Mouse (Mus musculus) CH12.LX (cell line): Measurements from ENCODE around the gene Tsen34. TPM values are rescaled to one million over a fixed set of nuclear protein-coding genes. Genes with fewer than 3 reads are reported as not detected.

ENCODE experiments used
- DNase-seq: peaks from one replicate; pipeline ENCODE4 v3.0.0-alpha.2; 2013; ENCODE audit errors: extremely low read depth
- H3K27ac ChIP-seq: 2 replicates; pipeline ENCODE4 v1.5.1; 2012; ENCODE audit warnings: low read depth, mild to moderate bottlenecking, control low read depth, moderate library complexity; ENCODE audit not compliant: insufficient read depth
- H3K27me3 ChIP-seq: replicated peaks from 2 replicates; pipeline ENCODE3; 2012; ENCODE audit warnings: inconsistent platforms
- H3K36me3 ChIP-seq, 2 experiments: replicated peaks in 1 of 2; 2 replicates each; pipeline versions ENCODE3 to v1.6.1; 2012; ENCODE audit warnings: inconsistent platforms in 1 of 2, low read length in 1 of 2, mild to moderate bottlenecking in 1 of 2, mixed read lengths in 1 of 2, moderate library complexity in 1 of 2; ENCODE audit not compliant: control insufficient read depth in 1 of 2, insufficient read depth in 1 of 2
- H3K4me1 ChIP-seq, 2 experiments: 2 replicates each; pipeline ENCODE4 v1.6.1; 2012; ENCODE audit warnings: inconsistent platforms in 1 of 2, moderate library complexity in 1 of 2; ENCODE audit not compliant: insufficient read depth in 2 of 2, control insufficient read depth in 1 of 2
- H3K4me2 ChIP-seq: 2 replicates; pipeline ENCODE4 v1.6.1; 2012; ENCODE audit warnings: low read depth, mild to moderate bottlenecking, control low read depth; ENCODE audit not compliant: poor library complexity, insufficient read depth, severe bottlenecking
- H3K4me3 ChIP-seq, 3 experiments: fragments of 150-350 bp in 1 of 3; sonication (generic) in 1 of 3; replicated peaks in 1 of 3; 2 replicates each; pipeline versions ENCODE3 to v1.5.1; 2011 to 2012; ENCODE audit warnings: low read depth in 2 of 3, low read length in 2 of 3, mild to moderate bottlenecking in 2 of 3, moderate library complexity in 2 of 3, control low read depth in 1 of 3, improper control_type of control experiment in 1 of 3, inconsistent platforms in 1 of 3, mixed read lengths in 1 of 3; ENCODE audit not compliant: poor library complexity in 1 of 3
- H3K79me2 ChIP-seq: replicated peaks from 2 replicates; pipeline ENCODE4 v1.6.1; 2012; ENCODE audit warnings: mild to moderate bottlenecking, moderate library complexity; ENCODE audit not compliant: control insufficient read depth, poor library complexity, insufficient read depth, severe bottlenecking; ENCODE audit errors: extremely low read depth
- H3K9ac ChIP-seq: 2 replicates; pipeline ENCODE4 v1.6.1; 2012; ENCODE audit warnings: low read depth, mild to moderate bottlenecking, control low read depth, moderate library complexity; ENCODE audit not compliant: insufficient read depth
- H3K9me3 ChIP-seq: replicated peaks from 2 replicates; pipeline ENCODE3; 2012; ENCODE audit warnings: low read length, inconsistent platforms, mixed read lengths
- BHLHE40 ChIP-seq: IDR thresholded peaks from 2 replicates; pipeline ENCODE4 v1.6.1; 2011; ENCODE audit warnings: mild to moderate bottlenecking, low read depth, low read length, improper control_type of control experiment
- CHD1 ChIP-seq: IDR thresholded peaks from 2 replicates; pipeline ENCODE4 v1.6.1; 2012; ENCODE audit warnings: low read depth, low read length, improper control_type of control experiment, inconsistent platforms
- CHD2 ChIP-seq: IDR thresholded peaks from 2 replicates; pipeline ENCODE4 v1.6.1; 2011; ENCODE audit warnings: low read length, improper control_type of control experiment
- CTCF ChIP-seq, 2 experiments: IDR thresholded peaks in 1 of 2; conservative IDR thresholded peaks in 1 of 2; 2 replicates each; pipeline ENCODE4 v1.5.1; 2011 to 2012; ENCODE audit warnings: low read depth in 2 of 2, low read length in 2 of 2, improper control_type of control experiment in 1 of 2, inconsistent platforms in 1 of 2, mild to moderate bottlenecking in 1 of 2, moderate library complexity in 1 of 2
- E2F4 ChIP-seq: IDR thresholded peaks from 2 replicates; pipeline ENCODE4 v1.6.1; 2011; ENCODE audit warnings: low read depth, low read length, improper control_type of control experiment; ENCODE audit not compliant: insufficient replicate concordance
- ELF1 ChIP-seq: IDR thresholded peaks from 2 replicates; pipeline ENCODE4 v1.6.1; 2014; ENCODE audit warnings: low read depth, mild to moderate bottlenecking, inconsistent platforms, low read length, improper control_type of control experiment
- EP300 ChIP-seq: IDR thresholded peaks from 2 replicates; pipeline ENCODE4 v1.6.1; 2011; ENCODE audit warnings: low read length, improper control_type of control experiment
- ETS1 ChIP-seq: conservative IDR thresholded peaks from 2 replicates; pipeline ENCODE4 v1.6.1; 2012; ENCODE audit warnings: low read depth, mild to moderate bottlenecking, inconsistent platforms, low read length, improper control_type of control experiment, moderate library complexity
- GABPA ChIP-seq: IDR thresholded peaks from 2 replicates; pipeline ENCODE4 v1.6.1; 2012; ENCODE audit warnings: low read depth, low read length, improper control_type of control experiment, inconsistent platforms; ENCODE audit not compliant: insufficient replicate concordance
- HCFC1 ChIP-seq: IDR thresholded peaks from 2 replicates; pipeline ENCODE4 v1.6.1; 2012; ENCODE audit warnings: low read depth, mild to moderate bottlenecking, inconsistent platforms, low read length, improper control_type of control experiment
- IRF4 ChIP-seq: IDR thresholded peaks from 2 replicates; pipeline ENCODE4 v1.6.1; 2014; ENCODE audit warnings: low read depth, mild to moderate bottlenecking, inconsistent platforms, low read length, improper control_type of control experiment
- JUN ChIP-seq: IDR thresholded peaks from 2 replicates; pipeline ENCODE4 v1.6.1; 2011; ENCODE audit warnings: low read depth, mild to moderate bottlenecking, low read length, improper control_type of control experiment, moderate library complexity; ENCODE audit not compliant: insufficient read depth
- JUND ChIP-seq: conservative IDR thresholded peaks from 2 replicates; pipeline ENCODE4 v1.6.1; 2011; ENCODE audit warnings: low read depth, low read length, improper control_type of control experiment
- KAT2A ChIP-seq: IDR thresholded peaks from 2 replicates; pipeline ENCODE4 v1.6.1; 2012; ENCODE audit warnings: low read length, improper control_type of control experiment, inconsistent platforms; ENCODE audit not compliant: insufficient replicate concordance
- MAFK ChIP-seq: IDR thresholded peaks from 2 replicates; pipeline ENCODE4 v1.6.1; 2011; ENCODE audit warnings: low read length, improper control_type of control experiment; ENCODE audit not compliant: insufficient replicate concordance
- MAX ChIP-seq: IDR thresholded peaks from 2 replicates; pipeline ENCODE4 v1.6.1; 2011; ENCODE audit warnings: low read length, improper control_type of control experiment
- MAZ ChIP-seq: IDR thresholded peaks from 2 replicates; pipeline ENCODE4 v1.6.1; 2012; ENCODE audit warnings: low read depth, mild to moderate bottlenecking, inconsistent platforms, low read length, improper control_type of control experiment, moderate library complexity
- MEF2A ChIP-seq: IDR thresholded peaks from 2 replicates; pipeline ENCODE4 v1.6.1; 2014; ENCODE audit warnings: low read depth, mild to moderate bottlenecking, inconsistent platforms, low read length, improper control_type of control experiment, borderline replicate concordance
- MXI1 ChIP-seq: IDR thresholded peaks from 2 replicates; pipeline ENCODE4 v1.6.1; 2011; ENCODE audit warnings: mild to moderate bottlenecking, low read depth, low read length, improper control_type of control experiment
- MYC ChIP-seq: IDR thresholded peaks from 2 replicates; pipeline ENCODE4 v1.6.1; 2011; ENCODE audit warnings: low read depth, mild to moderate bottlenecking, improper control_type of control experiment, low read length
- NELFE ChIP-seq: IDR thresholded peaks from 2 replicates; pipeline ENCODE4 v1.6.1; 2011; ENCODE audit warnings: low read depth, low read length, improper control_type of control experiment
- NRF1 ChIP-seq: IDR thresholded peaks from 2 replicates; pipeline ENCODE4 v1.6.1; 2014; ENCODE audit warnings: low read depth, mild to moderate bottlenecking, inconsistent platforms, low read length, improper control_type of control experiment, moderate library complexity
- PAX5 ChIP-seq: IDR thresholded peaks from 2 replicates; pipeline ENCODE4 v1.6.1; 2012; ENCODE audit warnings: low read length, inconsistent platforms, mixed read lengths
- POLR2A ChIP-seq: IDR thresholded peaks from 2 replicates; pipeline ENCODE4 v1.6.1; 2011; ENCODE audit warnings: low read depth, mild to moderate bottlenecking, improper control_type of control experiment, low read length
- POLR2AphosphoS2 ChIP-seq: IDR thresholded peaks from 2 replicates; pipeline ENCODE4 v1.6.1; 2011; ENCODE audit warnings: low read depth, low read length, improper control_type of control experiment
- RAD21 ChIP-seq: IDR thresholded peaks from 2 replicates; pipeline ENCODE4 v1.6.1; 2011; ENCODE audit warnings: low read depth, mild to moderate bottlenecking, low read length, improper control_type of control experiment, moderate library complexity
- RCOR1 ChIP-seq: conservative IDR thresholded peaks from 2 replicates; pipeline ENCODE4 v1.6.1; 2012; ENCODE audit warnings: low read depth, mild to moderate bottlenecking, inconsistent platforms, low read length, improper control_type of control experiment
- SIN3A ChIP-seq: IDR thresholded peaks from 2 replicates; pipeline ENCODE4 v1.6.1; 2012; ENCODE audit warnings: low read length, improper control_type of control experiment, inconsistent platforms
- SMC3 ChIP-seq: IDR thresholded peaks from 2 replicates; pipeline ENCODE4 v1.6.1; 2011; ENCODE audit warnings: low read depth, low read length, improper control_type of control experiment
- TBP ChIP-seq: conservative IDR thresholded peaks from 2 replicates; pipeline ENCODE4 v1.6.1; 2011; ENCODE audit warnings: low read depth, low read length, improper control_type of control experiment
- TCF12 ChIP-seq: IDR thresholded peaks from 2 replicates; pipeline ENCODE4 v1.6.1; 2014; ENCODE audit warnings: low read depth, mild to moderate bottlenecking, inconsistent platforms, low read length, improper control_type of control experiment
- UBTF ChIP-seq: IDR thresholded peaks from 2 replicates; pipeline ENCODE4 v1.6.1; 2012; ENCODE audit warnings: low read depth, mild to moderate bottlenecking, inconsistent platforms, low read length, improper control_type of control experiment, moderate library complexity
- USF1 ChIP-seq: IDR thresholded peaks from 2 replicates; pipeline ENCODE4 v1.6.1; 2014; ENCODE audit warnings: low read depth, mild to moderate bottlenecking, inconsistent platforms, low read length, improper control_type of control experiment
- USF2 ChIP-seq: conservative IDR thresholded peaks from 2 replicates; pipeline ENCODE4 v1.6.1; 2011; ENCODE audit warnings: low read depth, low read length, improper control_type of control experiment
- ZC3H11A ChIP-seq: IDR thresholded peaks from 2 replicates; pipeline ENCODE4 v1.6.1; 2012; ENCODE audit warnings: low read depth, mild to moderate bottlenecking, inconsistent platforms, low read length, improper control_type of control experiment
- ZKSCAN1 ChIP-seq: IDR thresholded peaks from 2 replicates; pipeline ENCODE4 v1.6.1; 2012; ENCODE audit warnings: low read depth, inconsistent platforms, low read length, improper control_type of control experiment, borderline replicate concordance
- ZMIZ1 ChIP-seq: IDR thresholded peaks from 2 replicates; pipeline ENCODE4 v1.6.1; 2012; ENCODE audit warnings: low read depth, mild to moderate bottlenecking, inconsistent platforms, low read length, improper control_type of control experiment
- ZNF384 ChIP-seq: IDR thresholded peaks from 2 replicates; pipeline ENCODE4 v1.6.1; 2012; ENCODE audit warnings: low read depth, low read length, improper control_type of control experiment, inconsistent platforms
- dilution Hi-C: fragments of 300-500 bp; cut with MboI; formaldehyde crosslinking; loops from 2 replicates; pipeline ENCODE4 v1.14.3; 2020; ENCODE audit warnings: low sequenced_read_pairs; ENCODE audit not compliant: extremely low pct_unique_long_range_greater_than_20kb, extremely low pct_ligation_motif_present
- in situ Hi-C: fragments of 300-500 bp; cut with MboI; formaldehyde crosslinking; loops from 3 replicates; pipeline ENCODE4 v1.14.3; 2019; ENCODE audit warnings: low sequenced_read_pairs, low pct_ligation_motif_present, low pct_unique_long_range_greater_than_20kb, mixed read lengths
- polyA plus RNA-seq: library from polyadenylated mRNA; unstranded; fragments of >175 nt; gene quantifications from 2 replicates; pipeline ENCODE4 v1.2.1, GENCODE M21; 2012; ENCODE audit warnings: low read depth; ENCODE audit not compliant: insufficient read length
- total RNA-seq, 2 experiments: library from RNA; depleted of rRNA; stranded (reverse); fragments of 300-350 nt in 1 of 2; fragments of >200 nt in 1 of 2; gene quantifications; 2 replicates each; pipeline ENCODE4 v1.2.3; 2012 to 2014

Gene Tsen34
- total RNA-seq (2012; rRNA removed) (39.0 and 40.2 TPM in 2 replicates), total RNA-seq (2014; rRNA removed) (26.9 and 34.8 TPM in 2 replicates), polyA plus RNA-seq (23.1 and 24.3 TPM in 2 replicates)

DNA sequence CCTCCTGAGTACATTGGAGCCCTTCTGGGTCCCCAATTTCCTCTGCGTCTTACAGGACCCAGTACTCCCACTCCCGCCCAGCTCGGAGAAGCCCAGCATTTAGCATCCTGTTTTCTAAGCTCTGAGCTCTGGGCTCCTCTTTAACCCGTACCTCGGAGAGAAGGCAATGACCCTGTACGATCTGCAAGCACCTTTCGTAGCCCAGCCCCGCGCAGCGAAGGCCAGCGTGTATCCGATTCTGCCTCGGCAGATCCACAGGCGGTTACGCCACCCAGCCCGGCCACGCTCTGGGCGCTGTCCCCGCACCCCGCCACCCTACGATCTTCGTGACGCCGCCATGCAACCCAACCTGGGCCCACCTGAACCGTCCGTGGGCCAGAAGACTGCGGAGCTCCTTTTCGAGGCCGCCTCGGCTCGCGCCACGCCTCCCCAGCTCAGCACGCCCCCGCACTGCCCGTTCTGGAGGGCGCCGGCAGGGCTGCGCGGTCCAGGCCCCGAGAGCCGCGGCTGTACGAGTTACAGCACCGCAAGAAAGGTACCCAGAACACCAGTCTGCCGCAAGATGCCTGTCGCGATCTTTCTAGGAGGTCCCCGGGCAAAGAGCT lies at the start of gene Tsen34:
Gene Tsen34 (plus strand): TSS at position 482 of the 605 bp plus-strand sequence.
- Histone ChIP-seq H3K4me3 (peak within 1 kb of the TSS; percentile 63 to 100 (median 77)), H3K4me2 (peak within 1 kb of the TSS; percentile 85), H3K9ac (peak within 1 kb of the TSS; percentile 93), H3K79me2 (peaks cover 13% of the 10 kb centered on the region), H3K36me3 (peaks cover 8 to 44% of the 10 kb centered on the region in 2 experiments), H3K27me3 (no peaks in the 10 kb centered on the region), H3K27ac (peak within 1 kb of the TSS; percentile 89)
- in situ Hi-C loops: no loop called here
- dilution Hi-C loops: no loop called here
- DNase-seq: peak; percentile 23
- no peak for TF ChIP-seq E2F4
- TF ChIP-seq RCOR1: no peak
- TF ChIP-seq MAZ: peak; percentile 19; the same call in 1 of the 2 replicates
- TF ChIP-seq USF1: no peak
- TF ChIP-seq HCFC1: no peak; the same call in none of the 2 replicates
- TF ChIP-seq NELFE: no peak
- TF ChIP-seq MYC: no peak
- TF ChIP-seq EP300: no peak
- TF ChIP-seq ELF1: no peak
- no peak for TF ChIP-seq KAT2A
- no peak for TF ChIP-seq NRF1
- no peak; the same call in 1 of the 2 replicates for TF ChIP-seq UBTF
- no peak for TF ChIP-seq PAX5
- TF ChIP-seq ZMIZ1: no peak
- TF ChIP-seq TCF12: peak; percentile 63; the same call in 1 of the 2 replicates
- TF ChIP-seq ZKSCAN1: no peak
- TF ChIP-seq CHD1: peak; percentile 30; the same call in 1 of the 2 replicates
- TF ChIP-seq TBP: no peak
- no peak for TF ChIP-seq USF2
- TF ChIP-seq POLR2AphosphoS2: no peak
- TF ChIP-seq POLR2A: no peak
- TF ChIP-seq ZC3H11A: no peak
- TF ChIP-seq IRF4: no peak
- TF ChIP-seq GABPA: no peak
- peak; percentile 3; the same call in 1 of the 2 replicates for TF ChIP-seq MAX
- TF ChIP-seq RAD21: peak; percentile 39
- TF ChIP-seq MAFK: no peak
- TF ChIP-seq JUN: no peak
- TF ChIP-seq JUND: no peak
- TF ChIP-seq ETS1: no peak
- peak; percentile 23; the same call in 1 of the 2 replicates for TF ChIP-seq CHD2
- TF ChIP-seq CTCF (conservative IDR thresholded peaks at IDR 0.05 in 1 of 2, IDR thresholded peaks at IDR 0.05 in 1 of 2; ENCODE audit: low read depth in 2 of 2, low read length in 2 of 2): peak in 1 of 2 experiments; percentile 46; a peak in 2 of 4 replicates
- no peak for TF ChIP-seq BHLHE40
- TF ChIP-seq SMC3: no peak
- no peak for TF ChIP-seq ZNF384
- TF ChIP-seq MEF2A: no peak
- peak; percentile 78 for TF ChIP-seq MXI1
- TF ChIP-seq SIN3A: peak; percentile 53; the same call in 1 of the 2 replicates
- TF ChIP-seq, all 38 proteins: peak for 9
- H3K9me3 ChIP-seq: no peaks in the 10 kb centered on the region
- peaks cover 0 to 27% of the 10 kb centered on the region in 2 experiments; a peak in 3 of 4 replicates for H3K4me1 ChIP-seq
